Mouse (Mus musculus): ENCODE measurements around the gene Zbtb7b. TPM values are rescaled to one million over a fixed set of nuclear protein-coding genes. Genes with fewer than 3 reads are reported as not detected.
A peak's percentile ranks its signal among the peaks of the same experiment; 100 is the strongest.

Gene Zbtb7b
- polyA plus RNA-seq, 1 experiment, result 76.2 TPM

DNA sequence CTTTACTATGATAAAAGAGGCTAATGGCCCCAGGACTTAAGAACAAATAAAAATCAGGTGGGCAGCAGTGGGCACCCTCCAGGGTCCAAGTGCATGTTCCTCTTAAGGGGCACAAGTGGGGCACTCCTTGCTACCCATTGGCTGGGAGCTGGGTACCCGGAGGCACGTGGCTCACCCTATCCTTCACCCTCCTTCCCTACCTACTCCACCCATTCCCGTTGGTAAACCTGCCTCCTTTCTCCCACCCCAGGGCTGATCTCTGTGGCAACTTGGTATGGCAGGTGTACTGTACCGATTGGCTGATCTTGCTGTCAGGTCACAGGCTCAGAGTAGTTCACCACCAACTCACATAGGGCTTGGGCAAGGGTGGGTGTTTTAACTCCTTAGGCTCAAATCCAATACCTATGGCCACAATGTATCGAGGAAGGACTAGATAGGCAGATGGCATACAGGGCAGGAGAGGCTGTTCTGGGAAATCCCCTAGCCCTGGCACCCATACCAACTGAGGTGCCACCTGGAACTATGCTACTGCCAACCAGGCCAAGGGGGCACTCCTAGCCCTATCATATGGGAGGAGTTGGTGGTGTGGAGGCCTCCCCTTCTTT lies 10.8 kb downstream of the Zbtb7b start:
- TF ChIP-seq FLI1 (IDR thresholded peaks at IDR 0.05; ENCODE audit: low read length) (no peak), GATA1 (IDR thresholded peaks at IDR 0.05; ENCODE audit: borderline replicate concordance, low read length) (no peak)
- Histone ChIP-seq H3K27me3 (replicated peaks) (peaks cover 8% of the 10 kb centered on the region), H3K4me3 (replicated peaks) (no peak overlapping the region), H3K9me3 (no peaks in the 10 kb centered on the region), H3K36me3 (replicated peaks; ENCODE audit: low read length) (peaks cover 94% of the 10 kb centered on the region), H3K4me1 (peaks cover 67% of the 10 kb centered on the region)

- peaks cover 94% of the 10 kb centered on the region for H3K36me3 ChIP-seq (replicated peaks; ENCODE audit: low read length)
- H3K4me3 ChIP-seq (replicated peaks), result no peak overlapping the region
- peaks cover 65% of the 10 kb centered on the region for H3K4me1 ChIP-seq
- H3K9me3 ChIP-seq, result no peaks in the 10 kb centered on the region
- no peak for TF ChIP-seq GATA1 (IDR thresholded peaks at IDR 0.05; ENCODE audit: borderline replicate concordance, low read length)
- TF ChIP-seq FLI1 (IDR thresholded peaks at IDR 0.05; ENCODE audit: low read length), result no peak
- peaks cover 8% of the 10 kb centered on the region for H3K27me3 ChIP-seq (replicated peaks)
Measured at GRCm38 (mm10) chr3:89382950-89383349, 11.6 kb downstream of the Zbtb7b start.

GRCm38 (mm10) chr3:89382033-89382882 lies 12.3 kb downstream of the Zbtb7b start:
- peaks cover 58% of the 10 kb centered on the region for H3K4me1 ChIP-seq
- TF ChIP-seq GATA1 (IDR thresholded peaks at IDR 0.05; ENCODE audit: borderline replicate concordance, low read length), result no peak
- TF ChIP-seq FLI1 (IDR thresholded peaks at IDR 0.05; ENCODE audit: low read length), result no peak
- peaks cover 93% of the 10 kb centered on the region for H3K36me3 ChIP-seq (replicated peaks; ENCODE audit: low read length)
- no peaks in the 10 kb centered on the region for H3K9me3 ChIP-seq
- H3K27me3 ChIP-seq (replicated peaks), result peaks cover 8% of the 10 kb centered on the region
- no peak overlapping the region for H3K4me3 ChIP-seq (replicated peaks)

- peaks cover 10% of the 10 kb centered on the region for H3K27me3 ChIP-seq (replicated peaks)
- H3K4me1 ChIP-seq, result peaks cover 48% of the 10 kb centered on the region
- TF ChIP-seq FLI1 (IDR thresholded peaks at IDR 0.05; ENCODE audit: low read length) (no peak), GATA1 (IDR thresholded peaks at IDR 0.05; ENCODE audit: borderline replicate concordance, low read length) (no peak)
- H3K4me3 ChIP-seq (replicated peaks), result no peak overlapping the region
- H3K36me3 ChIP-seq (replicated peaks; ENCODE audit: low read length), result peaks cover 94% of the 10 kb centered on the region
- H3K9me3 ChIP-seq, result no peaks in the 10 kb centered on the region
Measured at GRCm38 (mm10) chr3:89381233-89381632, 13.3 kb downstream of the Zbtb7b start.

DNA sequence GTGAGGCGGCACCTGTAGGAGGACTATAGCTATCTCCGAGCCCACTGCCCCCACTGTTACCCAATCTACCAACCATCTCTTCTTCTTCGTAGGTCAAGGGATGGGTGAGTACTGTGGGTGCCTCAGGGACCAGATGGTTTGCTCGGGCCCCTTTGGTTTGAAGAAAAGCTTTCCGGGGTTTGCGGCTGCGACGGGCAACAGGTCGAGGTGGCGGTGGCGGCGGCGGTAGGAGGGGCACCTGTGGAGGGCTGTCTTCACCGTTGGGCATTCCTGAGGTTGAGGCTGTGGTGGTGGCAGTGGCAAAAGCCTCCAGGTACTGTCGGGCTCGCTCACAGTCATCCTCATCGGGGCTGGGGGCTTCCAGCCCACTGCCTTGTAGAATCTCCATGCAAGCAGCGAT lies 13.9 kb downstream of the Zbtb7b start:
- peaks cover 43% of the 10 kb centered on the region for H3K4me1 ChIP-seq
- TF ChIP-seq GATA1 (IDR thresholded peaks at IDR 0.05; ENCODE audit: borderline replicate concordance, low read length), result no peak
- no peak for TF ChIP-seq FLI1 (IDR thresholded peaks at IDR 0.05; ENCODE audit: low read length)
- H3K27me3 ChIP-seq (replicated peaks), result peaks cover 11% of the 10 kb centered on the region
- no peaks in the 10 kb centered on the region for H3K9me3 ChIP-seq
- H3K36me3 ChIP-seq (replicated peaks; ENCODE audit: low read length), result peaks cover 92% of the 10 kb centered on the region
- no peak overlapping the region for H3K4me3 ChIP-seq (replicated peaks)

- Histone ChIP-seq H3K27me3 (replicated peaks) (peaks cover 14% of the 10 kb centered on the region), H3K9me3 (no peaks in the 10 kb centered on the region), H3K36me3 (replicated peaks; ENCODE audit: low read length) (peaks cover 87% of the 10 kb centered on the region), H3K4me1 (peaks cover 38% of the 10 kb centered on the region), H3K4me3 (replicated peaks) (no peak overlapping the region)
- TF ChIP-seq GATA1 (IDR thresholded peaks at IDR 0.05; ENCODE audit: borderline replicate concordance, low read length) (no peak), FLI1 (IDR thresholded peaks at IDR 0.05; ENCODE audit: low read length) (no peak)
Measured at GRCm38 (mm10) chr3:89380291-89380690, 14.3 kb downstream of the Zbtb7b start.

GRCm38 (mm10) chr3:89379388-89380131 lies 15.0 kb downstream of the Zbtb7b start:
- TF ChIP-seq FLI1 (IDR thresholded peaks at IDR 0.05; ENCODE audit: low read length) (no peak), GATA1 (IDR thresholded peaks at IDR 0.05; ENCODE audit: borderline replicate concordance, low read length) (no peak)
- H3K4me1 ChIP-seq, result peaks cover 31% of the 10 kb centered on the region
- peaks cover 83% of the 10 kb centered on the region for H3K36me3 ChIP-seq (replicated peaks; ENCODE audit: low read length)
- no peak overlapping the region for H3K4me3 ChIP-seq (replicated peaks)
- peaks cover 16% of the 10 kb centered on the region for H3K27me3 ChIP-seq (replicated peaks)
- H3K9me3 ChIP-seq, result no peaks in the 10 kb centered on the region

- peaks cover 72% of the 10 kb centered on the region for H3K36me3 ChIP-seq (replicated peaks; ENCODE audit: low read length)
- H3K9me3 ChIP-seq, result no peaks in the 10 kb centered on the region
- no peak for TF ChIP-seq FLI1 (IDR thresholded peaks at IDR 0.05; ENCODE audit: low read length)
- no peak for TF ChIP-seq GATA1 (IDR thresholded peaks at IDR 0.05; ENCODE audit: borderline replicate concordance, low read length)
- peaks cover 17% of the 10 kb centered on the region for H3K27me3 ChIP-seq (replicated peaks)
- peak overlapping the region; percentile 18 for H3K4me3 ChIP-seq (replicated peaks)
- H3K4me1 ChIP-seq, result peaks cover 30% of the 10 kb centered on the region
Measured at GRCm38 (mm10) chr3:89378394-89379067, 16.0 kb downstream of the Zbtb7b start.

DNA sequence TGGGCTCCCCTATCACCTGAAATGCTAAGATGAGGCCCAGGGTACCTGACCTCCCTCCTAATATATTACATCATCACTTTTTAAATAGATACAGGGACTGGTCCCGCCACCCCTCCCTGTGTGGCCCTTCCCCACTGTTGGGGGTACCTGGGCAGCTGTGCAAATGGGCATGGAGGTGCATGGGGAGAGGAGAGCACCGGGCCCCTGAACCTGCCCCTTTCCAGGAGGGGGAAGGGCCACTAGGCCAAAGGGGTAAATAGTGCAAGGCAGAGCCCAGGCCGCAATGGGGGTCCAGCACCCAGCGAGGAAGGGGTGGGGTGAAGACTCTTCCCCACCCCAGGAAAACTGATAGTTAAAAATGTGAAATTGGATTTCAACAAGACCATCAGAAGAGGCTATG lies 16.7 kb downstream of the Zbtb7b start:
- Histone ChIP-seq H3K4me3 (replicated peaks) (no peak overlapping the region), H3K36me3 (replicated peaks; ENCODE audit: low read length) (peaks cover 65% of the 10 kb centered on the region), H3K4me1 (peaks cover 32% of the 10 kb centered on the region), H3K9me3 (no peaks in the 10 kb centered on the region), H3K27me3 (replicated peaks) (peaks cover 23% of the 10 kb centered on the region)
- TF ChIP-seq FLI1 (IDR thresholded peaks at IDR 0.05; ENCODE audit: low read length) (no peak), GATA1 (IDR thresholded peaks at IDR 0.05; ENCODE audit: borderline replicate concordance, low read length) (no peak)
